Mouse (Mus musculus) activated CD4-positive, CD25-positive, alpha-beta regulatory T cell (primary cell): ENCODE measurements around the gene Pilra. TPM values are rescaled to one million over a fixed set of nuclear protein-coding genes. Genes with fewer than 3 reads are reported as not detected.

ENCODE experiments used
- polyA plus RNA-seq, 2 experiments: library from polyadenylated mRNA; unstranded; fragments of 100-300 nt; shearing (Covaris generic); gene quantifications; one replicate each; pipeline ENCODE4 v1.2.1; 2017

The Pilra gene
- 1 to 10 TPM in 1 of 2 experiments, under 1 TPM in 1; 0.70 to 1.2 TPM for polyA plus RNA-seq

DNA sequence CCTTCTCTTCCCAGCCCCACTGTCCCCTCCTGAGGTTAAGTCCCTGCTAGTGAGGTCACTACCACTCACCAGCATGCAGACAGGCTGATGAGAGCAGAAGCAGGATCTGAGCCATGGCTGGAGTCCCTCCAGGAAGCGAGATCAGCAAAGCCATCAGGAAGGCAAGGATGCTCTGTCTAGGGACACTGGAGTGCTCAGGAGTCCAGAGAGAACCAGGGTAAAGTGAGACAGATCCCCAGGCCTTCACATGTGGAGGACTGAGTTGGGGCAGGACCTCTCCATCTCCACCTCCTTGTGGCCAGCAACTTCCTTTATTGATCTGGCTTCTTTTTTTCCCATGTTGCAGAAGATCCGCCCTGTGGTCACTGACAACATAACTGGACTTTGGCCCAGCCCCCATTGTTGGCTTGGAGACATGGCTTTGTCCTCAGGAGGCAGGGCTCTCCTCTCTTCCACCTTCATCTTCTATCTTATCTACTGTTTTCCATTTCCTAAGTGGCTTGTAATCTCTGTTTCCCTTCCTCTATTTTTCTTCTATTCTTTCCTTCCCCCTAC, at the start of gene Pilra:
Gene Pilra, minus strand, starts transcription at position 316 of the 555 bp plus-strand sequence.

DNA sequence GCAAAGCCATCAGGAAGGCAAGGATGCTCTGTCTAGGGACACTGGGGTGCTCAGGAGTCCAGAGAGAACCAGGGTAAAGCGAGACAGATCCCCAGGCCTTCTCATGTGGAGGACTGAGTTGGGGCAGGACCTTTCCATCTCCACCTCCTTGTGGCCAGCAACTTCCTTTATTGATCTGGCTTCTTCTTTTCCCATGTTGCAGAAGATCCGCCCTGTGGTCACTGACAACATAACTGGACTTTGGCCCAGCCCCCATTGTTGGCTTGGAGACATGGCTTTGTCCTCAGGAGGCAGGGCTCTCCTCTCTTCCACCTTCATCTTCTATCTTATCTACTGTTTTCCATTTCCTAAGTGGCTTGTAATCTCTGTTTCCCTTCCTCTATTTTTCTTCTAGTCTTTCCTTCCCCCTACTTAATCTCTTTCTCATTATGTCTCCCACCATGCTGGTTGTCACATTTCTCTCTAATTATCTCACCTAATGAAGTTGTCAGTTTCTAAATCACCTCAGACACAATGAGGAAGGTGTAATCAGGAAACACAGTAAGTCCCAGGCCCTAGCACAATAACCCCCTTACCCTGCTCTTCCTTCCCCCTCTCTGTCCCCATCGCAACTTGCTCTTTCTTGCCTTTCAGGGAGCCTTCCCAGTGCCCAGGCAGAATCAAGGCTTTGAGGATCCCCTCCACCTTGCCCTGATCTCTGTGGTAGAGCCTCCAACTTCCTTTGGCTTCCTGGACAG, 35.7 kb upstream of the Pilra start, which contains the start of gene Pilrb2:
Gene Pilrb2, minus strand, starts transcription at position 172 of the 737 bp plus-strand sequence.

DNA sequence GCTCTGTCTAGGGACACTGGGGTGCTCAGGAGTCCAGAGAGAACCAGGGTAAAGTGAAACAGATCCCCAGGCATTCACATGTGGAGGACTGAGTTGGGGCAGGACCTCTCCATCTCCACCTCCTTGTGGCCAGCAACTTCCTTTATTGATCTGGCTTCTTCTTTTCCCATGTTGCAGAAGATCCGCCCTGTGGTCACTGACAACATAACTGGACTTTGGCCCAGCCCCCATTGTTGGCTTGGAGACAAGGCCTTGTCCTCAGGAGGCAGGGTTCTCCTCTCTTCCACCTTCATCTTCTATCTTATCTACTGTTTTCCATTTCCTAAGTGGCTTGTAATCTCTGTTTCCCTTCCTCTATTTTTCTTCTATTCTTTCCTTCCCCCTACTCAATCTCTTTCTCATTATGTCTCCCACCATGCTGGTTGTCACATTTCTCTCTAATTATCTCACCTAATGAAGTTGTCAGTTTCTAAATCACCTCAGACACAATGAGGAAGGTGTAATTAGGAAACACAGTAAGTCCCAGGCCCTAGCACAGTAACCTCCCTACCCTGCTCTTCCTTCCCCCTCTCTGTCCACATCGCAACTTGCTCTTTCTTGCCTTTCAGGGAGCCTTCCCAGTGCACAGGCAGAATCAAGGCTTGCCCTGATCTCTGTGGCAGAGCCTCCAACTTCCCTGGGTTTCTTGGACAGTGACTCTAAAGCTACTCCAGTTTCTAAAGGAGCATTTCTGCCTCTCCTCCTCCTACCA, 22.1 kb upstream of the Pilra start, which contains the start of gene Pilrb1:
Gene Pilrb1, minus strand, starts transcription at position 147 of the 751 bp plus-strand sequence.

DNA sequence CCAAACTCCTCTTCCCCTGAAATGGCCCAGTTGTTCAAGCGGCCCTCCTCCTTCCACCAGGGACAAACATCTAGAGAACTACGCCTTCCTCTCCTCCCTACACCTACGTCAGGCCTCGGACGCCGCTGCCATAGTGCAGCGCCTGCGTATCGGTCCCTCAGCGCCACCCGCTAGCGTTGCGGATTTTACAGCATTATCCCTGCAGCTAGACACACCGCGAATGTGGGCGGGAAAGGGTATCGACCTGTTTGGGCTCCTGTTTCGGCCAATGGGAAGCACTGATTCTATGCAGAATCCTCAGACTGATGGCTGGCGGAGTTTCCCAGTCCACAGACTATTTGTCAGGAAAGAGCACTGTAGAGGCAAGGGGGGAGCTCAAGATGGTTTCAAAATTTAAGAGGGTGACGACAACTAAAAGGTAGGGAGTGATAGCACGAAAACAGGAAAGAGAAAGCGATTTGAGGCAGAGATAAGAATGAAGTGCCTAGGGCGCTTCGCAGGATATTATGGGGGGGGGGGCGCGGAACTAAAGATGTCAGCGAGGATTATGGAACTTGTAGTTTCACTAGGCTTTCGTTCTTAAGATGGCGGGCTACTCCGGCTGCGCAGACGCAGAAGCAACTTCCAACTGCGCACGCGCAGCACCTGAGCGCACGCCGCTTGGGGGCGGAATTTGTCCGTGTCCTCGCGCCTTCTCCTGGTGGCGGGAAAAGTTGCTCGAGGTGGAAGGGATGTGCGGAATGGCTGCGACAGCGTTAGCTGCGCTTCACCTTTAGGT, 48.7 kb downstream of the Pilra start, which contains the start of the genes Mepce and Zcwpw1:
Gene Mepce, minus strand, starts transcription at position 505 of the 778 bp plus-strand sequence.
Gene Zcwpw1, plus strand, starts transcription at position 648 of the 778 bp plus-strand sequence.

DNA sequence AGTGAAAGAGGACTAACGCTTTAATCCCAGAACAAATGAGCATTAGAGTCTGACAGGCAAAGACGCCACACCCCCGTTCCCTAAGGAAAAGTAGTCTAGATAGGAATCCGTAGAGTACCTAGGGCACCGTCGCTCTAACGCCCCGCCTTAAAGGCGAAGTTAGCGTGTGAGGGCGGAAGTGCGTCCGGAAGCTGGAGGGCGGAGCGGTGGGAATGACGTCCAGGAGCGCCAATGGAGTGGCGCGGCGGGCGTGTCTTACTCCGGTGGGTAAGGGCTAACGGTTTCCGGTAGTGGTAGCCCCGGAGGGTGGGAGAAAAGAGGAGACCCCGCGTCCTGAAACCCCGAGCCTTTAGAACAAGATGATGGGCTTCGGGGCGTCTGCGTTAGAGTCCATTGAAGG, 57.4 kb downstream of the Pilra start, which contains the start of gene Ppp1r35:
Gene Ppp1r35, plus strand, starts transcription at position 215 of the 400 bp plus-strand sequence.

Other genes with a start within 250 kb of the Pilra start
- gene Mospd3, start 235.2 kb downstream of the Pilra start, polyA plus RNA-seq = 100 to 1,000 TPM; 105 to 118 TPM
- under 1 TPM; 0.75 to 0.98 TPM for gene Pcolce, start 222.5 kb downstream of the Pilra start, polyA plus RNA-seq
- gene Fbxo24, start 207.3 kb downstream of the Pilra start, polyA plus RNA-seq = under 1 TPM; 0.42 to 0.76 TPM
- 100 to 1,000 TPM; 199 to 234 TPM for gene Lrch4, start 207.2 kb downstream of the Pilra start, polyA plus RNA-seq
- 10 to 100 TPM; 51.3 to 58.0 TPM for gene Gm20605, start 207.1 kb downstream of the Pilra start, polyA plus RNA-seq
- 10 to 100 TPM; 87.4 to 94.1 TPM for gene Sap25, start 194.9 kb downstream of the Pilra start, polyA plus RNA-seq
- gene Irs3, start 190.6 kb downstream of the Pilra start, polyA plus RNA-seq = not detected
- gene Agfg2, start 151.6 kb downstream of the Pilra start, polyA plus RNA-seq = 10 to 100 TPM; 18.7 to 27.2 TPM
- gene Nyap1, start 94.7 kb downstream of the Pilra start, polyA plus RNA-seq = under 1 TPM; 0.80 to 0.97 TPM
- 100 to 1,000 TPM; 347 to 409 TPM for gene Tsc22d4, start 90.6 kb downstream of the Pilra start, polyA plus RNA-seq
- 100 to 1,000 TPM; 105 to 113 TPM for gene Ppp1r35, start 57.4 kb downstream of the Pilra start, polyA plus RNA-seq
- gene Mepce, start 48.6 kb downstream of the Pilra start, polyA plus RNA-seq = 10 to 100 TPM; 32.6 to 35.7 TPM
- 10 to 100 TPM in 1 of 2 experiments, 1 to 10 TPM in 1; 6.7 to 12.5 TPM for gene Zcwpw1, start 48.5 kb downstream of the Pilra start, polyA plus RNA-seq
- gene Pilrb1, start 21.8 kb upstream of the Pilra start, polyA plus RNA-seq = 1 to 10 TPM in 1 of 2 experiments, under 1 TPM in 1; 0.58 to 1.5 TPM
- 1 to 10 TPM in 1 of 2 experiments, under 1 TPM in 1; 0.44 to 1.6 TPM for gene Pilrb2, start 35.5 kb upstream of the Pilra start, polyA plus RNA-seq
- gene Cyp3a13, start 85.3 kb upstream of the Pilra start, polyA plus RNA-seq = under 1 TPM in 1 of 2 experiments, not detected in 1; 0.11 TPM
- gene Gjc3, start 126.8 kb upstream of the Pilra start, polyA plus RNA-seq = under 1 TPM in 1 of 2 experiments, not detected in 1; 0.06 TPM
- gene Azgp1, start 145.2 kb upstream of the Pilra start, polyA plus RNA-seq = not detected
- gene Smok3a, start 185.0 kb upstream of the Pilra start, polyA plus RNA-seq = under 1 TPM in 1 of 2 experiments, not detected in 1; 0.10 TPM
- under 1 TPM in 1 of 2 experiments, not detected in 1; 0.50 TPM for gene Smok3b, start 185.1 kb upstream of the Pilra start, polyA plus RNA-seq
- gene Smok3c, start 216.9 kb upstream of the Pilra start, polyA plus RNA-seq = under 1 TPM in 1 of 2 experiments, not detected in 1; 0.20 TPM
- gene Zkscan1, start 248.8 kb upstream of the Pilra start, polyA plus RNA-seq = 10 to 100 TPM; 13.7 to 15.0 TPM